In genomic region chr5:113490467-113491260, GRCm38 (mm10) we compare ENCODE assay signal across 8 mouse cellular contexts. TPM values are rescaled to one million over a fixed set of nuclear protein-coding genes. Genes with fewer than 3 reads are reported as not detected.
A peak's percentile ranks its signal among the peaks of the same experiment; 100 is the strongest.
DNase-seq lines count a peak whose midpoint lies in the region; ATAC-seq and TF ChIP-seq lines count a peak whose summit lies in the region.

No protein-coding gene starts in this region.

- H3K9me3 ChIP-seq in heart, embryonic 11.5 days (replicated peaks; ENCODE audit: control insufficient read depth, low read length) = no peaks in the 10 kb centered on the region

- peak overlapping the region; percentile 88 for H3K27ac ChIP-seq in cortical plate, adult 2 months (ENCODE audit: insufficient read depth, low read length)
- no peak overlapping the region for H3K27ac ChIP-seq in heart, embryonic 11.5 days (ENCODE audit: low read depth, low read length)

- H3K36me3 ChIP-seq in heart, embryonic 11.5 days (ENCODE audit: control insufficient read depth, insufficient read depth, low read length) = no peaks in the 10 kb centered on the region

- H3K9ac ChIP-seq in heart, embryonic 11.5 days (ENCODE audit: low read depth, low read length) = peak overlapping the region; percentile 80

- peaks cover 7% of the 10 kb centered on the region for H3K4me1 ChIP-seq in cortical plate, adult 2 months (ENCODE audit: control insufficient read depth, insufficient read depth, low read length)
- H3K4me1 ChIP-seq in heart, embryonic 11.5 days (ENCODE audit: control insufficient read depth, insufficient read depth, low read length) = peaks cover 7% of the 10 kb centered on the region; the same call in 1 of the 2 replicates

- peak overlapping the region; percentile 90 for H3K4me3 ChIP-seq in cortical plate, adult 2 months (ENCODE audit: insufficient read depth, low read length)
- peak overlapping the region; percentile 58 for H3K4me3 ChIP-seq in heart, embryonic 11.5 days (ENCODE audit: low read depth, low read length)

- no peak for ATAC-seq in heart, embryonic 11.5 days (replicated peaks; ENCODE audit: insufficient number of reproducible peaks, low FRiP score, low TSS enrichment)

- H3K27me3 ChIP-seq in heart, embryonic 11.5 days (ENCODE audit: control insufficient read depth, insufficient read depth, low read length) = peaks cover 25% of the 10 kb centered on the region

- WGBS in heart, embryonic 11.5 days (ENCODE audit: insufficient replicate concordance) = 2% methylated on average over 49 of the region's 63 CpGs

- TF ChIP-seq CTCF in cortical plate, adult 2 months (IDR thresholded peaks at IDR 0.05; ENCODE audit: extremely low read depth, insufficient read depth, low read length) = no peak

- no peak for TF ChIP-seq POLR2A in cortical plate, adult 2 months (IDR thresholded peaks at IDR 0.05; ENCODE audit: extremely low read depth, insufficient read depth, low read length)

- DNase-seq in thymus, postnatal 4 days = peak; percentile 14
- DNase-seq in thymus, postnatal 10 days (ENCODE audit: low spot score in 2 of 2) = no peak
- peak; percentile 55 to 75 for DNase-seq in layer of hippocampus, adult 18-20 months (ENCODE audit: low spot score in 2 of 2)
- DNase-seq in lung, postnatal 36 days = peak; percentile 11
- DNase-seq in right cerebral cortex, postnatal 4 days = peak; percentile 68
- no peak for DNase-seq in T-cell, adult 2 months (ENCODE audit: low spot score)

- peak overlapping the region; percentile 90 for H3K4me2 ChIP-seq in heart, embryonic 11.5 days

RNA-seq across cellular contexts. Expression of gene Wscd2, which starts 0.5 kb away (rescaled TPM):
- polyA plus RNA-seq in cortical plate, adult 2 months (2012; rRNA removed) = 28.9 and 32.3 TPM in 2 replicates
- polyA plus RNA-seq in heart, embryonic 11.5 days (2014; fragmentation: Nextera tagmentation; extraction: Ambion mirVana) = 2.4 and 3.4 TPM in 2 replicates
- total RNA-seq in layer of hippocampus, adult 18-20 months (2021) = 10 to 100 TPM; 81.3 to 83.7 TPM

Comparison
In these comparisons a context has a peak if more than half of its experiments do, and no peak if none do; other contexts are left out.
1. DNase-seq: peak in thymus, postnatal 4 days (single experiment), layer of hippocampus, adult 18-20 months (2 of 2), lung, postnatal 36 days (single experiment) and right cerebral cortex, postnatal 4 days (single experiment); none in thymus, postnatal 10 days (0 of 2) and T-cell, adult 2 months (single experiment).